Mouse (Mus musculus): ENCODE results near the gene Agt.

- no peak for TF ChIP-seq CTCF (conservative IDR thresholded peaks at IDR 0.05; ENCODE audit: insufficient read depth, insufficient read length, low read depth, low read length)
- no peak for TF ChIP-seq POLR2A (IDR thresholded peaks at IDR 0.05; ENCODE audit: low read depth, low read length)
These were observed 61.2 kb downstream of the Agt start for GRCm38 (mm10) chr8:124508321-124508695.
